Mouse (Mus musculus): ENCODE results near the gene 1700022I11Rik. TPM values are rescaled to one million over a fixed set of nuclear protein-coding genes. Genes with fewer than 3 reads are reported as not detected.
A peak's percentile ranks its signal among the peaks of the same experiment; 100 is the strongest.

1700022I11Rik gene
- 0.78 and 1.1 TPM in 2 replicates for polyA plus RNA-seq (2015; fragmentation: Nextera tagmentation; extraction: Ambion mirVana)

GRCm38 (mm10) chr4:42969304-42969703, at the start of gene 1700022I11Rik:
TSS of gene 1700022I11Rik (plus strand) at chr4:42969604.
- Histone ChIP-seq H3K4me1 (peaks cover 4% of the 10 kb centered on the region; the same call in 1 of the 2 replicates), H3K4me3 (no peak within 1 kb of the TSS), H3K27me3 (no peaks in the 10 kb centered on the region), H3K27ac (no peak within 1 kb of the TSS), H3K9me3 (no peaks in the 10 kb centered on the region), H3K4me2 (replicated peaks) (no peak within 1 kb of the TSS), H3K9ac (no peak within 1 kb of the TSS), H3K36me3 (no peaks in the 10 kb centered on the region)
- 85% methylated on average over 4 of the region's 4 CpGs for WGBS
- ATAC-seq (ENCODE audit: low FRiP score, low read depth) = no peak

GRCm38 (mm10) chr4:42920726-42921125, 48.7 kb upstream of the 1700022I11Rik start:
- no peaks in the 10 kb centered on the region for H3K9me3 ChIP-seq
- H3K27me3 ChIP-seq = peaks cover 80% of the 10 kb centered on the region
- 0 out of 2 replicates have a peak, but pooled peaks cover 4% of the 10 kb centered on the region for H3K4me1 ChIP-seq
- no peak overlapping the region for H3K27ac ChIP-seq
- no peak overlapping the region for H3K9ac ChIP-seq
- no peak overlapping the region for H3K4me3 ChIP-seq
- WGBS = 79% methylated on average over 9 of the region's 9 CpGs
- H3K4me2 ChIP-seq (replicated peaks) = no peak overlapping the region
- no peaks in the 10 kb centered on the region for H3K36me3 ChIP-seq
- no peak for ATAC-seq (ENCODE audit: low FRiP score, low read depth)

GRCm38 (mm10) chr4:42921536-42921935, 47.9 kb upstream of the 1700022I11Rik start:
- Histone ChIP-seq H3K27me3 (peaks cover 77% of the 10 kb centered on the region), H3K27ac (no peak overlapping the region), H3K9ac (no peak overlapping the region), H3K4me1 (0 out of 2 replicates have a peak, but pooled peaks cover 3% of the 10 kb centered on the region), H3K36me3 (no peaks in the 10 kb centered on the region), H3K9me3 (no peaks in the 10 kb centered on the region), H3K4me2 (replicated peaks) (no peak overlapping the region), H3K4me3 (no peak overlapping the region)
- 89% methylated on average over 2 of the region's 2 CpGs for WGBS
- no peak for ATAC-seq (ENCODE audit: low FRiP score, low read depth)

GRCm38 (mm10) chr4:42922056-42922455, 47.3 kb upstream of the 1700022I11Rik start:
- no peak overlapping the region for H3K4me2 ChIP-seq (replicated peaks)
- no peak for ATAC-seq (ENCODE audit: low FRiP score, low read depth)
- no peak overlapping the region for H3K27ac ChIP-seq
- no peaks in the 10 kb centered on the region for H3K9me3 ChIP-seq
- WGBS = 67% methylated on average over 6 of the region's 6 CpGs
- no peak overlapping the region for H3K4me3 ChIP-seq
- H3K27me3 ChIP-seq = peaks cover 73% of the 10 kb centered on the region
- H3K36me3 ChIP-seq = no peaks in the 10 kb centered on the region
- no peaks in the 10 kb centered on the region for H3K4me1 ChIP-seq
- H3K9ac ChIP-seq = no peak overlapping the region

- ATAC-seq (ENCODE audit: low FRiP score, low read depth) = no peak
- no peak overlapping the region for H3K4me2 ChIP-seq (replicated peaks)
- H3K4me3 ChIP-seq = no peak overlapping the region
- no peaks in the 10 kb centered on the region for H3K4me1 ChIP-seq
- H3K27me3 ChIP-seq = peaks cover 68% of the 10 kb centered on the region
- H3K36me3 ChIP-seq = no peaks in the 10 kb centered on the region
- WGBS = 85% methylated on average over 8 of the region's 8 CpGs
- no peak overlapping the region for H3K9ac ChIP-seq
- H3K27ac ChIP-seq = no peak overlapping the region
- H3K9me3 ChIP-seq = no peaks in the 10 kb centered on the region
Measured at GRCm38 (mm10) chr4:42922461-42922860, 46.9 kb upstream of the 1700022I11Rik start.

- no peak overlapping the region for H3K27ac ChIP-seq
- no peak for ATAC-seq (ENCODE audit: low FRiP score, low read depth)
- no peaks in the 10 kb centered on the region for H3K9me3 ChIP-seq
- no peaks in the 10 kb centered on the region for H3K36me3 ChIP-seq
- H3K4me2 ChIP-seq (replicated peaks) = no peak overlapping the region
- H3K4me3 ChIP-seq = no peak overlapping the region
- H3K27me3 ChIP-seq = peaks cover 51% of the 10 kb centered on the region
- WGBS = 79% methylated on average over 13 of the region's 13 CpGs
- no peak overlapping the region for H3K9ac ChIP-seq
- no peaks in the 10 kb centered on the region for H3K4me1 ChIP-seq
Measured at GRCm38 (mm10) chr4:42924095-42924710, 45.2 kb upstream of the 1700022I11Rik start.

- WGBS = 83% methylated on average over 5 of the region's 5 CpGs
Measured at GRCm38 (mm10) chr4:42928209-42928608, 41.2 kb upstream of the 1700022I11Rik start.

GRCm38 (mm10) chr4:42928952-42929351, 40.5 kb upstream of the 1700022I11Rik start:
- 89% methylated on average over 9 of the region's 9 CpGs for WGBS
- Histone ChIP-seq H3K9ac (no peak overlapping the region), H3K27me3 (peaks cover 38% of the 10 kb centered on the region), H3K4me1 (peaks cover 5% of the 10 kb centered on the region; the same call in 1 of the 2 replicates), H3K4me3 (no peak overlapping the region), H3K9me3 (no peaks in the 10 kb centered on the region), H3K4me2 (replicated peaks) (no peak overlapping the region), H3K36me3 (no peaks in the 10 kb centered on the region), H3K27ac (no peak overlapping the region)
- ATAC-seq (ENCODE audit: low FRiP score, low read depth) = no peak

More at GRCm38 (mm10) chr4:42928209-42928608, 41.2 kb upstream of the 1700022I11Rik start:
- H3K27me3 ChIP-seq = peaks cover 35% of the 10 kb centered on the region
- H3K4me2 ChIP-seq (replicated peaks) = no peak overlapping the region
- H3K36me3 ChIP-seq = no peaks in the 10 kb centered on the region
- no peaks in the 10 kb centered on the region for H3K4me1 ChIP-seq
- no peak overlapping the region for H3K9ac ChIP-seq
- no peak for ATAC-seq (ENCODE audit: low FRiP score, low read depth)
- no peak overlapping the region for H3K4me3 ChIP-seq
- no peak overlapping the region for H3K27ac ChIP-seq
- H3K9me3 ChIP-seq = no peaks in the 10 kb centered on the region

GRCm38 (mm10) chr4:42932229-42932969, 37.0 kb upstream of the 1700022I11Rik start:
- Histone ChIP-seq H3K27me3 (peaks cover 49% of the 10 kb centered on the region), H3K9me3 (no peaks in the 10 kb centered on the region), H3K4me3 (no peak overlapping the region), H3K4me2 (replicated peaks) (no peak overlapping the region), H3K9ac (no peak overlapping the region), H3K27ac (no peak overlapping the region), H3K4me1 (peaks cover 6% of the 10 kb centered on the region; the same call in 1 of the 2 replicates), H3K36me3 (no peaks in the 10 kb centered on the region)
- ATAC-seq (ENCODE audit: low FRiP score, low read depth) = no peak
- WGBS = 70% methylated on average over 8 of the region's 8 CpGs

- Histone ChIP-seq H3K27me3 (peaks cover 61% of the 10 kb centered on the region), H3K36me3 (no peaks in the 10 kb centered on the region)
Measured at GRCm38 (mm10) chr4:42933630-42934029, 35.8 kb upstream of the 1700022I11Rik start.

GRCm38 (mm10) chr4:42941396-42941795, 28.0 kb upstream of the 1700022I11Rik start:
- peaks cover 35% of the 10 kb centered on the region for H3K27me3 ChIP-seq
- H3K4me2 ChIP-seq (replicated peaks) = no peak overlapping the region
- no peak overlapping the region for H3K4me3 ChIP-seq
- H3K9ac ChIP-seq = no peak overlapping the region
- no peaks in the 10 kb centered on the region for H3K4me1 ChIP-seq
- no peaks in the 10 kb centered on the region for H3K9me3 ChIP-seq
- no peak for ATAC-seq (ENCODE audit: low FRiP score, low read depth)
- no peak overlapping the region for H3K27ac ChIP-seq
- 81% methylated on average over 7 of the region's 7 CpGs for WGBS
- no peaks in the 10 kb centered on the region for H3K36me3 ChIP-seq

More at GRCm38 (mm10) chr4:42933630-42934029, 35.8 kb upstream of the 1700022I11Rik start:
- peak overlapping the region; percentile 15; the same call in 1 of the 2 replicates for H3K4me3 ChIP-seq
- no peaks in the 10 kb centered on the region for H3K9me3 ChIP-seq
- peaks cover 6% of the 10 kb centered on the region; the same call in 1 of the 2 replicates for H3K4me1 ChIP-seq
- H3K9ac ChIP-seq = no peak overlapping the region
- H3K4me2 ChIP-seq (replicated peaks) = peak overlapping the region; percentile 51
- peak; percentile 57; the same call in 1 of the 2 replicates for ATAC-seq (ENCODE audit: low FRiP score, low read depth)
- 14% methylated on average over 22 of the region's 22 CpGs for WGBS
- H3K27ac ChIP-seq = no peak overlapping the region

- no peaks in the 10 kb centered on the region for H3K36me3 ChIP-seq
- 77% methylated on average over 5 of the region's 5 CpGs for WGBS
- no peaks in the 10 kb centered on the region for H3K9me3 ChIP-seq
- ATAC-seq (ENCODE audit: low FRiP score, low read depth) = no peak
- no peak overlapping the region for H3K27ac ChIP-seq
- H3K27me3 ChIP-seq = peaks cover 38% of the 10 kb centered on the region
- H3K9ac ChIP-seq = no peak overlapping the region
- no peak overlapping the region for H3K4me2 ChIP-seq (replicated peaks)
- H3K4me1 ChIP-seq = no peaks in the 10 kb centered on the region
- no peak overlapping the region for H3K4me3 ChIP-seq
Measured at GRCm38 (mm10) chr4:42943341-42943740, 26.1 kb upstream of the 1700022I11Rik start.

Data from limb, embryonic 13.5 days (tissue).